Mouse (Mus musculus) left cerebral cortex, postnatal 4 days (tissue): ENCODE measurements around the gene Olfr522. TPM values are rescaled to one million over a fixed set of nuclear protein-coding genes. Genes with fewer than 3 reads are reported as not detected.
A peak's percentile ranks its signal among the peaks of the same experiment; 100 is the strongest.
"Not testable (repeated sequence)": the region's sequence is repeated elsewhere in the genome, so short reads cannot be mapped to it uniquely, and the experiment has no call there.

Source experiments
- DNase-seq: peaks from one replicate; pipeline ENCODE4 v3.0.0-alpha.2; 2022
- intact Hi-C: fragments of 180-260 bp; cut with DNase I; formaldehyde crosslinking; loops from one replicate; pipeline ENCODE4 v1.15.1; 2025
- total RNA-seq, 2 experiments: library from RNA; stranded (reverse); gene quantifications; 2 replicates each; pipeline ENCODE4 v1.2.3; 2021

Gene Olfr522
- total RNA-seq, 2 experiments from 2014 or later: not detected

- DNase-seq: no peak
- intact Hi-C loops: no loop called here
Measured at GRCm38 (mm10) chr7:140167950-140168349, 3.4 kb upstream of the Olfr522 start.

- intact Hi-C loops: no loop called here
- DNase-seq: no peak
Measured at GRCm38 (mm10) chr7:140160363-140160762, 4.2 kb downstream of the Olfr522 start.

DNA sequence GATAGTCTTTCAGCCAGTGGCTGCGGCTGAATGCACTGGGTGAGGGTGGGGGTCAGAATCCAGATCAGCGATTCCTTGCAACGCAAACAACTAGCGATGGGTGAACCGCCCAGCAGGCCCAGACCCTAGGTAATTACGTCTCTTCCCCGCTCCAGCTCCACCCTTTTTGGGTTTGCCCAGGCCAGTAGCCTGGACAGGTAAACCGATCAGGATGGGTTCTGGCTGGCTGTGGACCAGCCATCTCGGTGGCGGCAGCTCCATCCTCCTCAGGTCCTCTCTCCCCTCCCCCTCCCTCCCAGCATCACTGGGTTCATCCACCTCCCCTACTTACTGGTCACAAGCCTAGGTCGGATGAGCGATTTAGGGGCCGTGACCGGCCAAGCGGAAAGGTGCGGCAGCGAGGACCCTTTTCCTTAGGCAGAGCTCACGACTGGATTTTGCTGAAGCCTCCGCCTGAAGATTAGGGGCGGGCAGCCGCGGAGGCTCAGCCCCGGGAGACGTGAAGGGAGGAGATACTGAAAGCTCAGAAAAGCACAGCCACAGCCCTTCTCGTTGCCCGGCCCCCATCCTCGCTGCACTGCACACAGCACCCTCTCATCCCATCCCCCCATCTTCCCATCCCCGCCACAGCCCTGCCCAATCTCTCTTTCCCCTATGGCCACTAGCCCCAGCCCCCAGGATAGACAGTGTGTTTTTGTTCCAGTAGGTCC, 10.2 kb downstream of the Olfr522 start, which contains the start of gene Sprn:
Gene Sprn, minus strand, starts transcription at position 660 of the 710 bp plus-strand sequence.
- DNase-seq: peak; percentile 45
- intact Hi-C loops: no loop called here

DNA sequence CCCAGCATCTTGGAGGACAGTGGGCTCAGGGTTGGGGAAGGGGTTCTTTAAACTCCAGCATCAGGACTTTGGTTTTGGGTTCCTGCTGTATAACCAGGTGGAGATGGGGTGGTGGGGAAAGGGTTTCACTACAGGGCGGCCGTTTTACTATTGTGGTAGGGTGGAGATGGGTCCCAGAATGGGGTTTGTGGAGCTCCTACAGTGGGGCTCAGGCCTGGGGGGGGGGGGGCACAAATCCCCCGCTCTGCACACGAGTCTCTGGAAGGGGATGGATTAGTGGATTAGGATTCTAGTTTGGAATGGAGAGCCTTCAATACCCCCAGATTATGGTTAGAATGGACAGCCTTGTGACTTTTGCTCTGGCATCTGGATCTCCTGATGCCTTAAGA, 10.7 kb downstream of the Olfr522 start:
- no peak for DNase-seq
- intact Hi-C loops: no loop called here

GRCm38 (mm10) chr7:140153383-140153782, 11.2 kb downstream of the Olfr522 start:
- peak; percentile 69 for DNase-seq
- intact Hi-C loops: no loop called here

- intact Hi-C loops: no loop called here
- no peak for DNase-seq
Measured at GRCm38 (mm10) chr7:140144550-140144949, 20.0 kb downstream of the Olfr522 start.

- intact Hi-C loops: no loop called here
- DNase-seq: peak; percentile 70
Measured at GRCm38 (mm10) chr7:140141350-140141749, 23.2 kb downstream of the Olfr522 start.

DNA sequence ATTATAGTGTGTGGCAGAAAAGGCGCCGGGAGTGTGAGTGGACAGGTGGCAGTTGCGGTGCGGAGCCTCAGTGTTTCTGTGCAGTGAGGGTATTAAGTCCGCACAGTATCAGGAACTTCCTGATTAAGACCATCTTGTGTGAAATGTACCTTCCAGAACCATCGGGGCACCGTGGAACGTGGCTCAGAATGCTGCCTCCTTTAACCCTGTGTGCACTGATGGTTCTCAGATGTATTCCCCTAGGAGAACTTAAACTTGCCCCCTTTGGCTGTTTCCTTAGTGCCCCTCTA, 26.6 kb downstream of the Olfr522 start:
- intact Hi-C loops: no loop called here

GRCm38 (mm10) chr7:140137135-140138020, 27.2 kb downstream of the Olfr522 start, which contains the start of gene Mtg1:
Gene Mtg1, plus strand, starts transcription at chr7:140137564.
- intact Hi-C loops: no loop called here

More for the DNA sequence above, 26.6 kb downstream of the Olfr522 start:
- DNase-seq: no peak

DNA sequence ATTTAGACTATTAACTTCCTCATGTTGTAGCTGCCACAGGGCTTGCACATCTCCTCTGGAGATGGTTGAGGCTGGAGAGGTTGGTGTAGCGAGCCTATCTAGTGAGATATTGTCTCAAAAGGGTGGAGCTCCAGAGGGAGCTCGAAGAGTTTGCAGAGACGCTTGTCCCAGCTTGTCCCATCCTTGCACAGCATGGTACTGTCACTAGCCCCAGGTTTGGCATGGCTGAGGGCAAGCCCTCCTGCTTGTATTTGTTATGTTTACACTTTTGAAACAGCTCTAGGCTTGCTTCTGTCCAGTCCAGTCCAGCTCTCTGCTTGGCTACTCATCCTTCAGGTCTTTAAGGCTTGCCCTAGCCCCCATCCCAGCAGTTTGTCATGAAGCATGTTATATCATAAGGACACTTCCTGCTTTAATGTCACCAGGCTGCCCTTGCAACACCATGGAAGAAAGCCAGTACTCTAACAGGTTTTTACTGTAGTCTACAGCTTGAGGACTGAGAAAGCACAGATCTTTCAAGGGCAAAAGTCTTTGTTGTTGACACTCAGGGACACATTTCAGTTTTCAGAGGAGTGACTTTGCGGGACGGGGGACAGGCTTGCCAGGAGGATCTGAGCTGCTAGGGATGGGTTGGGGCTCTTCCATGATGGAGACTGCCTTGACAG, 29.3 kb downstream of the Olfr522 start:
- intact Hi-C loops: no loop called here
- no peak for DNase-seq

More at GRCm38 (mm10) chr7:140137135-140138020, 27.2 kb downstream of the Olfr522 start, which contains the start of gene Mtg1:
- DNase-seq: peak; percentile 97

DNA sequence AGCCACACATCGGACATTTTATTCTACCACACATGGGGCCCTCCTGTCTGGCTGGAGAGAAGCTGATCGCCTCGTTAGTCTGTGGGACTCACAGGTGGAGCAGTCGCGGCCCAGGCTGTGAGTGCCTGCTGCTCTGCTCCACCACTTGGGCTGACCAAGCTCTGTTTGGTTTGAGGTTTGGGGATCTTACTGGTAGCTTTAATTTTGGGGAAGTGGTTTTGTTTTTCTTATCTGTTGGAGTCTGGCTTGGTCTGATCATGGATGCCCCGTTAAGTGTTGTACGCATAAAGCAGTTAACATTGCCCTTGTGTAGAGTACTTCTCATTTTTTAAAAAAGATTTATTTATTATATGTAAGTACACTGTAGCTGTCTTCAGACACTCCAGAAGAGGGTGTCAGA, 30.5 kb downstream of the Olfr522 start:
- intact Hi-C loops, DNase-seq: not testable (repeated sequence)

GRCm38 (mm10) chr7:140132184-140132583, 32.4 kb downstream of the Olfr522 start:
- intact Hi-C loops, DNase-seq: not testable (repeated sequence)

- intact Hi-C loops: no loop called here
- DNase-seq: no peak
Measured at GRCm38 (mm10) chr7:140127911-140128310, 36.7 kb downstream of the Olfr522 start.

DNA sequence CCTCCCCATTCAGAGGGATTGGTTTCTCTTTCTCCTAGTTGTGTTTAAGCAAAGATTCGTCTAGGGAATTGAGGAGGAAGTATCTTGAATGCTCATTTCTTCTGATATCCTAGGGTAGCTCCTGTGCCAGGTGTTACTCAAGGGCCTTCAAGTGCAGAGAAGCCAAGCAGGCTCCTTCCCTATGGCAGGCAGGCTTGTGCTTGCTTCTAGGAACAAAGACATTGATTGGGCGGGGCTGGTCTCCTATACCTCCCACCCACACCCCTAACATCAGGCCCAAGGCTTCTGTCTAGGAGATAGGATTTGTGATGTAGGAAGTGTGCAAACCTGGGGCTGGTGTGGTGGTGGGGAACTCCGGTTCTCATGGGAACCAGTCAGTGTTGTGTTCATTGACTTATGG, 37.6 kb downstream of the Olfr522 start:
- DNase-seq: no peak
- intact Hi-C loops: no loop called here

GRCm38 (mm10) chr7:140126022-140126350, 38.6 kb downstream of the Olfr522 start:
- DNase-seq: no peak

DNA sequence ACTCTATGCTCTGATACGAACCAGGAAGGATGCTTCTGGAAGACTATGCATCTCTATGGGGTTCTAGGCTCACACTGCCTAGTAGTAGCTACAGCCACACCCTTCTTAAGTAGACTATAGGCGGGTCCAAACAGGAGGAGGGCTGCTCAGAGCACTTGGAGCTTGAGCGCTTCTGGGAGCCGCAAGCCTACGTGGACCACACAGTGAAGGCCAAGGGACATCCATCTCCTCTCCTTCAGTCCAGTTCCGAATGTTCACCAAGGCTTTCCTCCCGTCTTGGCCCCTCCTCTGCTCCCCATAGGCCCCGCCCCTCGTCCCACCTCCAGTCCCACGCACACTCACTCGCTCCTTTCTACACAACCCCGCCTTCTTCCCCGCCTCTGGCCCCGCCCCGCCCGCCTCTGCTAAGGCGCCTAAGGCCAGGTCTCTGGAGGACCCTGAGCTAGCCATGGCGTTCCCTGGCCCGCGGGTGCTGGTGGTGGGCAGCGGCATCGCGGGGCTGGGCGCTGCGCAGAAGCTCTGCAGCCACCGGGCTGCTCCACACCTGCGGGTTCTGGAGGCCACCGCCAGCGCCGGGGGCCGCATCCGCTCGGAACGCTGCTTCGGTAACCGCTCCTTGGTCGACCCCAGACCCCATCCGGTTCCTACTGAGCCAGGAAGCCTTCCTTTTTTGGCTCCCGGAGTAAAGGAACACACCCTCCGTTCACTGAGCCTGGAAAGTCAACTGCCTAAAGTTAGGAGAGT, 39.1 kb downstream of the Olfr522 start:
- DNase-seq: peak; percentile 94
- intact Hi-C loops: no loop called here

More at GRCm38 (mm10) chr7:140126022-140126350, 38.6 kb downstream of the Olfr522 start:
- intact Hi-C loops: no loop called here

GRCm38 (mm10) chr7:140124382-140124781, 40.2 kb downstream of the Olfr522 start:
- intact Hi-C loops: no loop called here

DNA sequence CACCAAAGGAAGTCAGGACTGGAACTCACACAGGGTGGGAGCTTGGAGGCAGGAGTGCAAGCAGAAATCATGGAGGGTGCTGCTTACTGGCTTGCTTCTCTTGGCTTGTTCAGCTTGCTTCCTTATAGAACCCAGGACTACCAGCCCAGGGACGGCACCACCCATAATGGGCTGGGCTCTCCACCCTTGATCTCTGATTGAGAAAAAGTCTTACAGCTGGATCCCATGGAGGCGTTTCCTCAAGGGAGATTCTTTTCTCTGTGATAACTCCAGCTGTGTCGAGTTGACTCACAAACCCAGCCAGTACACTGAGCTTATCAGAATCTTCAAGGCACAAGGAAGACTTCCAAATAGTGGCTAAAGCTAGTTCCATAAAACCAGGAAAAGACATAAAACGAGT, 41.8 kb downstream of the Olfr522 start:
- DNase-seq: no peak
- intact Hi-C loops: no loop called here

More at GRCm38 (mm10) chr7:140124382-140124781, 40.2 kb downstream of the Olfr522 start:
- DNase-seq: no peak

DNA sequence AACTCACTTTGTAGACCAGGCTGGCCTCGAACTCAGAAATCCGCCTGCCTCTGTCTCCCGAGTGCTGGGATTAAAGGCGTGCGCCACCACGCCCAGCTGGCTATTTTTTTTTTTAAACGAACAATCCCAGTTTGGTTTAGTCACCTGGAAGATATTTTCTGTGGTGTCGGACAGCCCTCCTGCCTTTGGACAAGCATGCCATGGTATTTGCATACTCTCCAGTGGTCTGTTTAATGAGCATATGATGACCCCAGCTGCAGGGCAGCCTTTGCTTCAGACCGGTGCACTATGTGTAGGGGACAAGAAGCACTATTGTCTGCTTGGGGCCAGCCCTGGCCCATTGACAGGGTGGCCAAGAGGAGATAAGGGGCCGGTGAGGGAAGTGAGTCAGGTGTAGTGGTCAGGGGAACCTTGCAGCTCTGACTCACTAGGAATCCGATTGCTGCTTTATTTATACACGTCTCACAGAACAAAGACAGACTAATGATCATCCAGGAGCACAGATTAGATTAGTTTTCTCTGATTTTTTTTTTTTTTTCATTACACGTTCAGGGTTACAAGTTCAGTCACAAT, 43.1 kb downstream of the Olfr522 start:
- no peak for DNase-seq
- intact Hi-C loops: no loop called here

- no peak for DNase-seq
- intact Hi-C loops: no loop called here
Measured at GRCm38 (mm10) chr7:140120484-140120883, 44.1 kb downstream of the Olfr522 start.
